Mouse (Mus musculus) right cerebral cortex, postnatal 10 days (tissue): ENCODE measurements around the gene Ephb2.

Experiments
- DNase-seq, 2 experiments: peaks; one replicate each; pipeline ENCODE4 v3.0.0; 2021; ENCODE audit warnings: low spot score in 2 of 2

Ephb2 gene

DNA sequence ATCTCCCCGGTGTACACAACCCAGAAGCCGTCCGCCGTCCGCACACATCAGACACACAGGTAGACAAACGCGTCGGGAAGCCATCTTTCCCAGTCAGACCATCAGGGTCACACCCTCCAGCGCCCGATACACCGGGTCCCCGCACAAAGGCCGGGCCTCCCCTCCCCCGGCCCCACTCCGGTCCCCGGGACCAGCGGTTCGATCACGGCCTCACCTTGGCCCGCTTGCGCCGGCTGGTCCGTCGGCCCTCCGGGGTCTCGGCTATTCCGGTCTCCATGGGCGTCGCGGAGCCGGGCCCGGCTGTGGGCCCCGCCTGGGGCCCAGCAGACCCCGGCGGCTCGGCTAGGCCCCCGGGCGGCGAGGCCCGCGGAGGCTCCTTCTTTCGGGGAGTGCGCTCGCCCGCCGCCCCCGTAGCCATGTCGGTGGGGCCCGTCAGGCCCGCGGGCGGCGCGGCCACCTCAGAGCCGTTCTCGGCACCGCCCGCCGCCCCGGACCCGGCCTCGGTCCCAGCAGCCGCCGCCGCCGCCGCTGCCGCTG lies 233.7 kb downstream of the Ephb2 start:
- peak; percentile 44 to 54 for DNase-seq

DNA sequence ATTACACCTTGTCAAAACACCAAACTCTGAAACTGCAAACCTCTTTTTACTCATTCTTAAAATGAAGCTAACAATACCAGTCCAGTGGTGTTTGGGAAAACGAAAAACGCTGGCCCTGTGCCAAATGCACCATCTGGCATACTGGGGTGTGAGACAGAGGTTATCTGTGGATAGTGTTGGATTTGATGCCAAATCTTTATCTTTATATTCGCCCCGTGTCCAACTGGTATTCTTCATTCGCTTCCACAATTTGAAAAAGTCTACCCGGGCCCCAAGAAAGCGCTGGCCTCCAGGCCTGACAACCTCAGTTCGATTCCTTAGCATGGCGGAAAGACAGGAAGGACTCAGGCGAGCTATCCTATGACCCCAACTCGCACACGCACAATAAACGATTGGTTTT lies 234.3 kb downstream of the Ephb2 start:
- DNase-seq: peak; percentile 82 to 83

GRCm38 (mm10) chr4:136600536-136600935 lies 235.3 kb downstream of the Ephb2 start:
- DNase-seq: no peak

DNA sequence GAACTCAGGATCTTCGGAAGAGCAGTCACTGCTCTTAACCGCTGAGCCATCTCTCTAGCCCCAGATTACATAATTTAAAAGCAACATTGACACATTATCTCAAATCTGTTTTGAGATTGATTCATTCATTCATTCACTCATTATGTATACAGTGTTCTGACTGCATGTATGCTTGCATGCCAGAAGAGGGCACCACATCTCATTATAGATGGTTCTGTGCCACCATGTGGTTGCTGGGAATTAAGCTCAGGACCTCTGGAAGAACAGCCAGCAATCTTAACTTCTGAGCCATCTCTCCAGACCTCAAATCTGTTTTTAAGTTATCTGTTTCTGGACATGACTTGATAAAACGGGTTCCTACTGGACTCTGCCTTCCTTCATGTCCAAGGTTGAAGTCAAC lies 235.9 kb downstream of the Ephb2 start:
- no peak for DNase-seq

- DNase-seq: no peak
These were observed 237.4 kb downstream of the Ephb2 start for GRCm38 (mm10) chr4:136598268-136598876.
